Mouse (Mus musculus): Measurements from ENCODE around the gene Prkcz. TPM values are rescaled to one million over a fixed set of nuclear protein-coding genes. Genes with fewer than 3 reads are reported as not detected.
"Not testable (repeated sequence)": the region's sequence is repeated elsewhere in the genome, so short reads cannot be mapped to it uniquely, and the experiment has no call there.

Gene Prkcz
- total and polyA plus RNA-seq, 2 experiments from 2014 or later, result 104 to 106 TPM

- ATAC-seq (ENCODE audit: low FRiP score), result no peak
Observed at GRCm38 (mm10) chr4:155344299-155344600, 16.9 kb downstream of the Prkcz start.

GRCm38 (mm10) chr4:155343415-155344298, 17.5 kb downstream of the Prkcz start:
- no peaks in the 10 kb centered on the region for H3K27me3 ChIP-seq (ENCODE audit: insufficient read depth, low read length)
- peak; percentile 43; the same call in 1 of the 2 replicates for TF ChIP-seq CTCF (IDR thresholded peaks at IDR 0.05)

More at GRCm38 (mm10) chr4:155344299-155344600, 16.9 kb downstream of the Prkcz start:
- Histone ChIP-seq H3K36me3 (ENCODE audit: insufficient read depth, low read length) (no peaks in the 10 kb centered on the region), H3K9ac (replicated peaks; ENCODE audit: low read length, poor library complexity, severe bottlenecking) (peak overlapping the region; percentile 90), H3K4me3 (ENCODE audit: low read depth, low read length) (peak overlapping the region; percentile 71), H3K4me2 (ENCODE audit: low read depth, low read length, poor library complexity, severe bottlenecking) (peak overlapping the region; percentile 82), H3K27me3 (ENCODE audit: insufficient read depth, low read length) (no peaks in the 10 kb centered on the region), H3K27ac (ENCODE audit: low read depth, low read length) (peak overlapping the region; percentile 98), H3K4me1 (ENCODE audit: insufficient read depth, low read length) (peaks cover 14% of the 10 kb centered on the region; the same call in 1 of the 2 replicates), H3K9me3 (ENCODE audit: low read length) (no peaks in the 10 kb centered on the region)
- 30% methylated on average over 3 of the region's 3 CpGs for WGBS
- DNase-seq (ENCODE audit: low spot score), result no peak
- TF ChIP-seq CTCF (IDR thresholded peaks at IDR 0.05), result no peak; the same call in 1 of the 2 replicates

GRCm38 (mm10) chr4:155336284-155337050, 24.7 kb downstream of the Prkcz start:
- Histone ChIP-seq H3K9me3 (ENCODE audit: low read length) (no peaks in the 10 kb centered on the region), H3K4me2 (ENCODE audit: low read depth, low read length, poor library complexity, severe bottlenecking) (no peak overlapping the region), H3K27ac (ENCODE audit: low read depth, low read length) (no peak overlapping the region), H3K4me1 (ENCODE audit: insufficient read depth, low read length) (no peaks in the 10 kb centered on the region), H3K4me3 (ENCODE audit: low read depth, low read length) (no peak overlapping the region), H3K27me3 (ENCODE audit: insufficient read depth, low read length) (no peaks in the 10 kb centered on the region), H3K9ac (replicated peaks; ENCODE audit: low read length, poor library complexity, severe bottlenecking) (no peak overlapping the region), H3K36me3 (ENCODE audit: insufficient read depth, low read length) (no peaks in the 10 kb centered on the region)
- DNase-seq (ENCODE audit: low spot score) (no peak), ATAC-seq (ENCODE audit: low FRiP score) (no peak)
- no peak for TF ChIP-seq CTCF (IDR thresholded peaks at IDR 0.05)
- 93% methylated on average over 12 of the region's 12 CpGs for WGBS

More at GRCm38 (mm10) chr4:155343415-155344298, 17.5 kb downstream of the Prkcz start:
- 63% methylated on average over 14 of the region's 14 CpGs for WGBS
- Histone ChIP-seq H3K27ac (ENCODE audit: low read depth, low read length) (peak overlapping the region; percentile 98), H3K4me2 (ENCODE audit: low read depth, low read length, poor library complexity, severe bottlenecking) (peak overlapping the region; percentile 82), H3K9me3 (ENCODE audit: low read length) (no peaks in the 10 kb centered on the region), H3K36me3 (ENCODE audit: insufficient read depth, low read length) (no peaks in the 10 kb centered on the region), H3K4me3 (ENCODE audit: low read depth, low read length) (peak overlapping the region; percentile 71), H3K9ac (replicated peaks; ENCODE audit: low read length, poor library complexity, severe bottlenecking) (peak overlapping the region; percentile 90), H3K4me1 (ENCODE audit: insufficient read depth, low read length) (peaks cover 14% of the 10 kb centered on the region; the same call in 1 of the 2 replicates)
- ATAC-seq (ENCODE audit: low FRiP score) (no peak), DNase-seq (ENCODE audit: low spot score) (no peak)

GRCm38 (mm10) chr4:155332253-155332652, 28.9 kb downstream of the Prkcz start:
- no peak for ATAC-seq (ENCODE audit: low FRiP score)
- no peaks in the 10 kb centered on the region for H3K36me3 ChIP-seq (ENCODE audit: insufficient read depth, low read length)
- TF ChIP-seq CTCF (IDR thresholded peaks at IDR 0.05), result no peak
- H3K4me1 ChIP-seq (ENCODE audit: insufficient read depth, low read length), result no peaks in the 10 kb centered on the region
- H3K9me3 ChIP-seq (ENCODE audit: low read length), result no peaks in the 10 kb centered on the region
- H3K27ac ChIP-seq (ENCODE audit: low read depth, low read length), result no peak overlapping the region
- H3K9ac ChIP-seq (replicated peaks; ENCODE audit: low read length, poor library complexity, severe bottlenecking), result no peak overlapping the region
- DNase-seq (ENCODE audit: low spot score), result no peak
- H3K27me3 ChIP-seq (ENCODE audit: insufficient read depth, low read length), result no peaks in the 10 kb centered on the region
- H3K4me2 ChIP-seq (ENCODE audit: low read depth, low read length, poor library complexity, severe bottlenecking), result no peak overlapping the region
- H3K4me3 ChIP-seq (ENCODE audit: low read depth, low read length), result no peak overlapping the region
- WGBS, result 40% methylated on average over 7 of the region's 7 CpGs

- H3K4me3 ChIP-seq (ENCODE audit: low read depth, low read length); H3K9ac ChIP-seq (replicated peaks; ENCODE audit: low read length, poor library complexity, severe bottlenecking); ATAC-seq (ENCODE audit: low FRiP score); H3K27me3 ChIP-seq (ENCODE audit: insufficient read depth, low read length); H3K36me3 ChIP-seq (ENCODE audit: insufficient read depth, low read length); H3K9me3 ChIP-seq (ENCODE audit: low read length); H3K4me1 ChIP-seq (ENCODE audit: insufficient read depth, low read length); H3K27ac ChIP-seq (ENCODE audit: low read depth, low read length); DNase-seq (ENCODE audit: low spot score); H3K4me2 ChIP-seq (ENCODE audit: low read depth, low read length, poor library complexity, severe bottlenecking): not testable (repeated sequence)
- 92% methylated on average over 11 of the region's 11 CpGs for WGBS
Observed at GRCm38 (mm10) chr4:155328385-155328784, 32.8 kb downstream of the Prkcz start.

- H3K27ac ChIP-seq (ENCODE audit: low read depth, low read length), result no peak overlapping the region
- no peak overlapping the region for H3K9ac ChIP-seq (replicated peaks; ENCODE audit: low read length, poor library complexity, severe bottlenecking)
- H3K9me3 ChIP-seq (ENCODE audit: low read length), result no peaks in the 10 kb centered on the region
- WGBS, result 44% methylated on average over 5 of the region's 5 CpGs
- DNase-seq (ENCODE audit: low spot score) (no peak), ATAC-seq (ENCODE audit: low FRiP score) (no peak)
- H3K27me3 ChIP-seq (ENCODE audit: insufficient read depth, low read length), result no peaks in the 10 kb centered on the region
- no peak overlapping the region for H3K4me3 ChIP-seq (ENCODE audit: low read depth, low read length)
- no peak for TF ChIP-seq CTCF (IDR thresholded peaks at IDR 0.05)
- H3K4me2 ChIP-seq (ENCODE audit: low read depth, low read length, poor library complexity, severe bottlenecking), result no peak overlapping the region
- H3K36me3 ChIP-seq (ENCODE audit: insufficient read depth, low read length), result no peaks in the 10 kb centered on the region
- H3K4me1 ChIP-seq (ENCODE audit: insufficient read depth, low read length), result peaks cover 3% of the 10 kb centered on the region; the same call in 1 of the 2 replicates
Observed at GRCm38 (mm10) chr4:155325773-155326172, 35.4 kb downstream of the Prkcz start.

Measured in midbrain, postnatal 0 days (tissue).